Mouse (Mus musculus): Measurements from ENCODE around the gene Cfap77.

Gene Cfap77

DNA sequence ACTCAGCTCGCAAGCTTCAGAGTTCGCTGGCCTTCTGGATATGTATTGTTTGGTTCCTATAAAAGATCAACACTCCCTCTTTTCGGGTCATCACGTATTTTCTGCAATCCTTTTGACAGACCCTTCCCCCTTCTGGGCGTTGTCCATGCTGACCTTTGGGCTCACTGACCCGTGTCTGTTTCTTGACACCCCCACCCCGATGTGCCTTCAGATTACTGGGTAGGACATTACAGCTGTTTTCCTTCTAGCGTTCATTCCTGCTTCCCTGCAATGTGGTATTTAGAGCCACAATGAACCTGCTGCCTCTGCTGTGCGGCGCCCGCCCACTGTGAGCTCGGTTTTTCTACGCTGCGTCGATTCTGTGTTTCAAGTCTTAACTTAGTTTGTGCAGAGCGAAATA is 8.7 kb downstream of the Cfap77 start:
- DNase-seq, result peak; percentile 11

- no peak for DNase-seq
Measured at GRCm38 (mm10) chr2:29042124-29042523, 12.7 kb downstream of the Cfap77 start.

DNA sequence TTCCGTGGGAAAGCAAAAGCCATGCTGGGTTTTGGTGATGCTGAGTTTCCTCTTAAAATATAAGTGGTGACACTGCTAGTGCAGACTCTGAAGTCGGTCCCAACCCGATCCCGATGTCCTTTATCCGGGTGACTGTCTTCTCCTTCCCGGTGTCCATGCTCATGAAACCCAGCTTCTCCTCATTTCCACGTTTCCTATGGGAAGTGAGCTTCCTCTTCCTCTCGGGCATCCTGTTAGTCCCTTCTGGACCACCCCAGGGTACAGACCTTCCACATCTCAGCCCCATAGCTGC is 13.4 kb downstream of the Cfap77 start:
- DNase-seq, result no peak

- DNase-seq, result no peak
Measured at GRCm38 (mm10) chr2:29040594-29041476, 14.0 kb downstream of the Cfap77 start.

DNA sequence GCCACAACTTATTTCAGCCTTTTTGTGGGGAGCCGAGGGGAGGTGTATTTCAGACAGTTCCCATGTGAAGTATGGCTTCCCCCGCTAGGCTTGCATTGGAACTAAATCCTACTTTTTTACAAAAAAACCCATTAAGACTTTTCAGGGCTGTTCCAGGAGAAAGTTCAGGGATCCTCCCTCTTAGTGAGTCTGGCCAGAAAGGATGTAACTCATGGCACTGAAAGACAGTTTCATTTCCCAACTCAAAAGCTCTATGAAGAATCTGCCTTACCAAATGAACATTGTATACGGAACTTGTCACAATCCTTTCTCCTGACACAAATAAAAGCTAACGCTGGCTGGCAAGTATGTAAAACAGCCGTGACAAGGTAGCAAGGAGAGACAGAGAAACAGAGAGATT is 15.1 kb downstream of the Cfap77 start:
- DNase-seq, result no peak

GRCm38 (mm10) chr2:29035698-29036097 is 19.2 kb downstream of the Cfap77 start:
- no peak for DNase-seq

DNA sequence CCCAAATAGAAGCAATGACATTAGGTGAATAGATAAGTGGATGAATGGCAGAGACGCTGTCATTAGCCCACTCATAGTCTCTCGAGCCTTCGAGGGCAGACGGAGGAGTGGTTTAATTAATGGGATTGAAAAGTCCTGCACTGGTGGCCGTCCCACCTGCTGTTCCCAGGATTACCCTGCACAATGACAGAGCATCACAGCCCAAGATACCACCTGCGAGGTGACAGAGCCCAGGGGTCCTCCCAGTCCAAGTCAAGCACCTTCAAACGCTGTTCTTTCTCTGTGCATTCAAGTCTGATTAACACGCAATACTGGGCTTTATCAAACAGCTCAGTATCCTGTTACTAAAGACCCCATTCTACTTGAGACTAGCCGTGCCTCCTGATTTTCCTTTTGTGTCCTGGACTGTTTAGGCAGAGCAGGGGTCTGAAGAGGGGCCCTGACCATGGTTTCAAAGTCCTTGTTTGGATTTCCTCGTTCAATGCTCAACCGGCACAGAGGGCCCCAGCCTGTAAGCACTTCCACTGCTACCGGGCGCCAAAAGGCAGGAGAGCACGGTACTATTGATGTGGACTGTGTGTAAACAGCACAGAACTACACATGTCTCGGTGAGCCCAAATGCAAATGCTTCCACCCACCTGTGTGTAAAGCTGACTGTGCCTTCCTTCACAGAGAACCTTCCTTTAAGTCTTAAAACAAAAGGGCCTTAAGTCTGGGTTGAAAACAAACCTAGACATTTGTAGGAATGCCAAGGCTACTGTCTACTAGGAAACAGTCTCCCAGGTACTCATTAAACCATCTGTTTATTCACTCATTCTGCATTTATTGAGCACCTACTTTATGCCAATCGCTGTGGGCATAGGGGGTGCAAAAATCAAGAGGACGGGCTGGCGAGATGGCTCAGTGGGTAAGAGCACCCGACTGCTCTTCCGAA is 20.1 kb downstream of the Cfap77 start:
- DNase-seq, result no peak

- no peak for DNase-seq
Measured at GRCm38 (mm10) chr2:29031951-29032350, 22.9 kb downstream of the Cfap77 start.

DNA sequence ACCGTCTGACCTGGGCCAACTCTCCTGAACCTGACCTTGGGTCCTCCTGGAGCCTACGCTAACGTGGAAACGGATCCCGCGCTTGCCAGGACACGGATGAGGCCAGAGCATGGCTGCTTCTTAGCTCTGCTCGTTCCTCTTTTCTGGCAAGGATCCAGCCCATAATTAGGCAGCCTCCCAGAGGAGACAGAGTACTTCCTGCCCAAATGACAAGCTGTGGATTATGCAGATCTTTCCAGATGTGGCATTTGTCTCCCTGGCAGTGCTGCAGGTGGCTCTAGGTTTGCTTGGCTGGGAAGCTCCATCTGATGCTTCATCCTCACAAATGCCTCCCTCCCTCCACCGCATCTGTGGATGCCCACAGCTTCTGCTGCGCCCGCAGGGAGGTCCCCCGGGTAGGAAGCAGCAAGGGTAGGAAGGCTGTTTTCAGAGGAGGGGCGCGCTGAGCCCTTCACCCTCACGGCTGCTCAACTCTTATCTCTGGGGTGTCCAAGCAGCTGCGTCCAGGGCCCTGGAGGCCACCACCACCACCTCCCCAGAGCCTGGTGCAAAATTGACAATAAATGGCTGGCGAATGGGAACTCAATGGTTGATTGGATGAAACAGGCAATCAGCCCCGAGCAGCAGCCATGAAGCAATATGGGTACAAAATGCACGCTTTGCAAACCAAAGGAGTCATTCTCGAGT is 24.7 kb downstream of the Cfap77 start:
- peak; percentile 29 for DNase-seq

- DNase-seq, result no peak
Measured at GRCm38 (mm10) chr2:29025284-29025683, 29.6 kb downstream of the Cfap77 start.

GRCm38 (mm10) chr2:29023001-29023400 is 31.9 kb downstream of the Cfap77 start:
- no peak for DNase-seq

DNA sequence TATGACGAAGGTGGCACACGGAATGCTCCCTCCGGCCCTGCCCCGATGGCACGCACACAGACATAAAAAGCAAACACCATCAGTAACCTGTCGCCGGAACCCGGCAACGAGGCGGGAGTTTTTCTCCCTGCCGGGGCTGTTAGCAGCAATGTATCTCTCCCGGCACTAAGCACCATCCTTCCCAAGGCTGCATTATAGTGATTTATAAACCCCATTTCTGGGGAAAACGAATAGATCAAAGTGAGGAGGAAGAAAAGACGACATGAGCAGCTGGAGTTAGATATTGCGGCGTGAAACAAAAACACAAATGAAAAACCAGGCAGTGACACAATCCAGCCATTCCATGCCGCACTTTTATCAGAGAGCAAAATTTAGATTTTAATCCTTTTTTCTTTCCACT is 33.8 kb downstream of the Cfap77 start:
- no peak for DNase-seq

DNA sequence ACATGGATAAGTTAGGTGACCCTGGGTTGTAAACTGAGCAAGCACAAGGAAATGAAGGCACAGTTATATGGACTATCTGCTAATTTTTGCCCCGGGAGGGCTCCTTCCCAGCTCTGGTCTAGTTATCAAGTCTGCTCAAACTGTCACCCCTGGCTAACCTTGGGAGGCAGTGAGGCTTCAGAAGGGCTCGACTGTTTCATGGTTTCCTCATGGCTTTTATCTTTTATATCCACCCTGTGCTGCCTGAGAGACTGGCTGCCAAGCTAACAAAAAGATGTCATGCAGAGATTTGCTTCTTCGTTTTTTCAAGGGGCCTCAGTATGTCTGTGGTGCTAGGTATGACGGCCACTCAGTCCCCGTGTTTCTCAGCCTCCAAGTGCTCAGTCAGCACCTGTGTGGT is 36.2 kb downstream of the Cfap77 start:
- DNase-seq, result no peak

GRCm38 (mm10) chr2:29016599-29017587 is 38.0 kb downstream of the Cfap77 start:
- no peak for DNase-seq

DNA sequence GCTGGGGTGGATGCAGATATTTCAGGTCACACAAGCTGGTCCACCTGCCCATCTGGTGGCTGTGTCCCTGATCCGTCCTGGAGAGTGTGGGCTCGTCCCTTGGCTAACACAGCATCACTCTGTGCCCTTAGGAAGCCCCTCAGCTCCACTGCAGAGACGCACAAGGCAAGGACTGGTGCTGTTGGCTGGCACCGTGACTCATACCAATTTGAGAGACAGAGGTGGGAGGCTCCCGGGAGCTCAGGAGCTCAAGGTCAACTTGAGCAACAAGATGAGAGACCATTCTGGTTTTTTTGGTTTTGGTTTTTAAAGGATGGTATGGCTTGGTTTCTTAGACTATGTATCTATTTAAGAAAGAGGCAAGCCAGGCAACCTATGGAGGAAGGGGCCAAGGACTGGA is 42.3 kb downstream of the Cfap77 start:
- no peak for DNase-seq

DNA sequence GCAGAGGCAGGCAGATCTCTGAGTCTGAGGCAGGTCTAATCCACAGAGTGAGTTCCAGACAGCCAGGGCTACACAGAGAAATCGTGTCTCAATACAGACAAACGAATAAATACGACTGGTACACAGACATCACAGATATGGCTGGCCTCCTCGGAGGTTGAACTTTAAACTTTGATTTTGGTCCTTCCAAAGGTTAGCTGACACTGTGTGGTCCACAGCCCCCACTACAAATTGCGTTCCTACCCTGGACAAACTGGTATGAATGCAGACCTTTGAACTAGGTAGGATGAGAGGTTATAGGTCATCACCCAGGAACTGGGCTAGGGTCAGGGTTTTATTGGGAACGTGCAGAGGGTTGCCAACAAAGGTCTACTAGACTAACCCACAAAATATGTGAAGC is 47.2 kb downstream of the Cfap77 start:
- DNase-seq, result no peak

DNA sequence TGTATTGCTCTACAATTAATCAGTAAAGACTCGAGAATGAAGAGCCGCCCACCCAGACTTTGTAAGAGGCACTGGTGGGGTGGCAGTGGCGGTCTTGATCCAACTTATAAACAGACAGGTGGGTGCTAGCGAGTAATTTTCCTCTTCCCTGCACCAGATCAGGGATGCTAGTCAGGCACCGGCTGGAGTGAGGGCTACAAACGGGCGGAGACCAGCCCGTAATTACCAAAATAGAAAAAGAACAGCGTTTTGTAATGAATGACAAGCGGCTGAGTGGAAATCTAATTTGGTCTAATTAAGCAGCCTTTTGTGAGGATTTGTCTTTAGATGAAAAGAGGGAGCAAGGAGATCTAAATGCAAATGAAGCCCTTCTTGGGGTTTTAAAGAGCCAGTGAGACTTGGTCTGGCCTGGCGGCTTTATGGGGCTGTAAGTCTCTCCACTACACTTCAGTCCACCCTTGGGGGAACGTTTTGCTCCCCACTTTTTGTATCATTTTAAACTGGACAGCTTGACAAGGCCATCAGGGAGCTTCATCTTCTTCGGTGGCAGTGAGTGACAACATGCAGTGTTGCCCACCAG is 48.3 kb downstream of the Cfap77 start:
- DNase-seq, result no peak

- no peak for DNase-seq
Measured at GRCm38 (mm10) chr2:29004037-29004436, 50.8 kb downstream of the Cfap77 start.

GRCm38 (mm10) chr2:28998246-28998645 is 56.6 kb downstream of the Cfap77 start:
- DNase-seq, result no peak

DNA sequence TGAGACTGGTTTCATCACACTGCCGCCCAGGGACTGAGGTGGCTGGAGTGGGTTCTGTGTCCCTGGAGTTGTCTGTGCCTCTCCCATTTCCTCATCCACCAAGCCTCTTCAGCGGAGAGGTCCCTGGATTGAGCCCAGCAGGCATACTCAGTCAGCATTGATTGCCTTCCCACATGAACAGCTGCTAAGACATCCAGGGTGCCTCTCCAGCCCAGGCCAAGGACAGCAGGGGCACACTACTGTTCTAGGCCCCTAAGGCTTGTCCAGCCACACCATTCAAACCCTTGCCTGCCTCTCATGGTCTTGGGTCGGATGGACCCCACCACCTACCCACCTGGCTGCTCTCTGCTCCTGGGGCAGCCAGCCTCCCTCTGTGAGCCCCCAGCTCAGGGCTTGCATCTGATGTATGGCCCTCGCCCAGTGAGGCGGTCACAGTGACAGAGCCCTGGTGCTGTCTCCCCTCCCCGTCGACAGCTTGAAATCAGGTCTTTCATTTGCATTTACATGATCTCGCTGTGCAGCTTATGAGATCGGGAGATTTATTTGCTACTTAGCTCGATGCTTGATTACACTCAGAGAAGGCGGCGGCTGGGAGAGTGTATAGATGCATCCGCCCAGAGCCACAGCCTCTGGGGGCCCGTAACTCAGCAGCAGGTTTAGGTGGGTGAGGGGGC is 57.6 kb downstream of the Cfap77 start:
- DNase-seq, result no peak

GRCm38 (mm10) chr2:28995436-28995835 is 59.4 kb downstream of the Cfap77 start:
- DNase-seq, result no peak

Measured in right cerebral cortex, postnatal 4 days (tissue).